Mouse (Mus musculus): Measurements from ENCODE around the gene Tenm3. TPM values are rescaled to one million over a fixed set of nuclear protein-coding genes. Genes with fewer than 3 reads are reported as not detected.
"Not testable (repeated sequence)": the region's sequence is repeated elsewhere in the genome, so short reads cannot be mapped to it uniquely, and the experiment has no call there.

The Tenm3 gene
- total and polyA plus RNA-seq, 2 experiments from 2014 or later, result 25.0 to 160 TPM

DNA sequence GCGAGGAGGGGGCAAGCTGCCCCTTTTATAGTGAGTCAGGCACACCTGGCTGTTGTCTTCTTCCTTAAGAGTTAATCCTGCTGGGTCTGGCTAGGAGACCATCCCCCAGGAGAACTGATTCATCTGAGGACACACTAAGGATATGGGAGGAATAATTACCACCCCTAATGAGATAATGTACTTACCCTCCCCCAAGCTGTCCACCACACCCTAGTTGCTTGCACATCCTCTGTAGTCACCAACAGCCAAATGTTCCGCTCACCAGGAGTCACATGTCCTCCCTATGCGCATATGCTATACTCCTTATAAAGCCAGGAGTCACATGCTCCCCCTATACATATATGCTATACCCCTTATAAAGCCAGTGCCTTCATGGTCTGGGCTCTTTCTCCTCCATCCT is 662.8 kb downstream of the Tenm3 start:
- no peak for ATAC-seq (ENCODE audit: low FRiP score)
- H3K4me2 ChIP-seq (ENCODE audit: low read depth, low read length, poor library complexity, severe bottlenecking), result no peak overlapping the region
- DNase-seq (ENCODE audit: low spot score), result no peak
- H3K4me3 ChIP-seq (ENCODE audit: low read depth, low read length), result no peak overlapping the region
- no peak for TF ChIP-seq CTCF (IDR thresholded peaks at IDR 0.05)
- 94% methylated on average over 3 of the region's 3 CpGs for WGBS
- H3K4me1 ChIP-seq (ENCODE audit: insufficient read depth, low read length), result no peaks in the 10 kb centered on the region
- no peaks in the 10 kb centered on the region for H3K27me3 ChIP-seq (ENCODE audit: insufficient read depth, low read length)
- no peak overlapping the region for H3K9ac ChIP-seq (replicated peaks; ENCODE audit: low read length, poor library complexity, severe bottlenecking)
- no peaks in the 10 kb centered on the region for H3K9me3 ChIP-seq (ENCODE audit: low read length)
- H3K36me3 ChIP-seq (ENCODE audit: insufficient read depth, low read length), result no peaks in the 10 kb centered on the region
- no peak overlapping the region for H3K27ac ChIP-seq (ENCODE audit: low read depth, low read length)

DNA sequence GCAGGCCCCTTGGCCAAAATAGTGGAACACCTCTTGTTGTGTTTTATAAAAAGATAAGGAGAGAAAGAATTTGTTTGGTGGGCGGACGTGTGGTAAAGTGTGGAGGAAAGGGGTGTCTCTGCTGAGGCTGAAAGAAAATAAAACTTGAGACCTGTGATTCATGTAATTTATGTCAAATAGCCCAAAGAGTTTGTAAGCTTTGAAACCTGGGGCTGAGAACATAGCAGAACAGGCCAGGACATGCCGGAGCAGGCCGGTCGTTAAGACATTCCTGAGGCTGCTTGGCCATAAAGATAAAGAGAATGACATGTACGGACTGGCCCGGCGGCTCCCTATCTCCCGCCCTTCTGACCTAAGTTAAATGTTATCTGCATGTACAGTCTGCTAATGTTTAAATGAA is 663.6 kb downstream of the Tenm3 start:
- not testable (repeated sequence) for H3K9ac ChIP-seq (replicated peaks; ENCODE audit: low read length, poor library complexity, severe bottlenecking); ATAC-seq (ENCODE audit: low FRiP score); H3K36me3 ChIP-seq (ENCODE audit: insufficient read depth, low read length); H3K27ac ChIP-seq (ENCODE audit: low read depth, low read length); H3K4me3 ChIP-seq (ENCODE audit: low read depth, low read length); H3K9me3 ChIP-seq (ENCODE audit: low read length); H3K4me1 ChIP-seq (ENCODE audit: insufficient read depth, low read length); DNase-seq (ENCODE audit: low spot score); H3K27me3 ChIP-seq (ENCODE audit: insufficient read depth, low read length); H3K4me2 ChIP-seq (ENCODE audit: low read depth, low read length, poor library complexity, severe bottlenecking)
- WGBS, result 95% methylated on average over 9 of the region's 9 CpGs

DNA sequence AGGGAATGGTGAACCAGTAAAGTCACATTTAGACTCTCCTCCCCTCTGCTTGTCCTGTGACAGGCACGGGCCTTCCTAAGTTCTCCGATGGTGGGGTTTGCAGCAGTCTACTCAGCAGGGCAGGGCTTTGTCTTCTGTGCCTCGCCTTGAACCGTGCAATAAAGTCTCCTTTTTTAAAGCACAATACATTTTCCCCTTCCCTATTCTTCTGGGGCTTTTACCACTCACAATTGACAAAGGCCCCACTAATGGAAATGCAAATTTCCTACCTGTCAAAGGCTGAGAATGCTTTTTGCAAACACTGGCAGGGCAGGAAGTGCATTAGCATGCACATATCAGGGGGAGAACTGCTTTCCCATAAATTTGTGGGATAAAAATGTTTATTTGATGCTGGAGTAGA is 664.8 kb downstream of the Tenm3 start:
- 28% methylated on average over 4 of the region's 4 CpGs for WGBS
- Histone ChIP-seq H3K9me3 (ENCODE audit: low read length) (no peaks in the 10 kb centered on the region), H3K9ac (replicated peaks; ENCODE audit: low read length, poor library complexity, severe bottlenecking) (no peak overlapping the region), H3K4me1 (ENCODE audit: insufficient read depth, low read length) (no peaks in the 10 kb centered on the region), H3K27me3 (ENCODE audit: insufficient read depth, low read length) (no peaks in the 10 kb centered on the region), H3K4me3 (ENCODE audit: low read depth, low read length) (no peak overlapping the region), H3K27ac (ENCODE audit: low read depth, low read length) (no peak overlapping the region), H3K4me2 (ENCODE audit: low read depth, low read length, poor library complexity, severe bottlenecking) (no peak overlapping the region), H3K36me3 (ENCODE audit: insufficient read depth, low read length) (no peaks in the 10 kb centered on the region)
- DNase-seq (ENCODE audit: low spot score) (no peak), ATAC-seq (ENCODE audit: low FRiP score) (no peak)
- TF ChIP-seq CTCF (IDR thresholded peaks at IDR 0.05), result no peak

DNA sequence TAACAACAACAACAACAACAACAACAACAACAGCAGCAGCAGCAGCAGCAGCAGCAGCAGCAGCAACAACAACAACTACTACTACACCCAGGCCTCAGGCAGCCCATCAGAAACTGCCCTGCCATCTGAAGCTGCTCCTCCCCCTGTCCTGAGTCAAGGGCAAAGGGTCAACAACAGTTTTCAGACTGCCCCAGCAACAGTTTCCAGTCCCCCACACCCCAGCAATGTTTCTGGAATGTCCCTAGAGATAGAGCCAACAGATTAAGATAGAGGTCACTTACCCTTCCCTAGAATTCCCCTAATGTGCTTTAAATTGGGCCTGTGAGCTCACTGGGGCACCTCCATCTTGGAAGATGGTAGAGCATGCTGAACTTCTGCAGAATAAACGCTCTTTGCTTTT is 665.9 kb downstream of the Tenm3 start:
- DNase-seq (ENCODE audit: low spot score), result no peak
- no peak for ATAC-seq (ENCODE audit: low FRiP score)
- no peak for TF ChIP-seq CTCF (IDR thresholded peaks at IDR 0.05)
- no peaks in the 10 kb centered on the region for H3K36me3 ChIP-seq (ENCODE audit: insufficient read depth, low read length)
- 100% methylated on average over 1 of the region's 1 CpGs for WGBS
- no peak overlapping the region for H3K4me2 ChIP-seq (ENCODE audit: low read depth, low read length, poor library complexity, severe bottlenecking)
- no peak overlapping the region for H3K27ac ChIP-seq (ENCODE audit: low read depth, low read length)
- no peaks in the 10 kb centered on the region for H3K27me3 ChIP-seq (ENCODE audit: insufficient read depth, low read length)
- H3K4me3 ChIP-seq (ENCODE audit: low read depth, low read length), result no peak overlapping the region
- no peaks in the 10 kb centered on the region for H3K9me3 ChIP-seq (ENCODE audit: low read length)
- no peaks in the 10 kb centered on the region for H3K4me1 ChIP-seq (ENCODE audit: insufficient read depth, low read length)
- no peak overlapping the region for H3K9ac ChIP-seq (replicated peaks; ENCODE audit: low read length, poor library complexity, severe bottlenecking)
